Mouse (Mus musculus) embryo, embryonic 11 days (tissue): ENCODE results near the gene Nav2.

ENCODE experiments used
- DNase-seq: peaks from one replicate; pipeline ENCODE4 v3.0.0-alpha.2; 2015

The Nav2 gene

GRCm38 (mm10) chr7:49540181-49540580 lies 631.7 kb downstream of the Nav2 start:
- DNase-seq: no peak

GRCm38 (mm10) chr7:49542135-49542534 lies 633.6 kb downstream of the Nav2 start:
- no peak for DNase-seq

- no peak for DNase-seq
Observed at GRCm38 (mm10) chr7:49544775-49545705, 636.5 kb downstream of the Nav2 start.

GRCm38 (mm10) chr7:49545706-49546097 lies 637.2 kb downstream of the Nav2 start:
- DNase-seq: no peak

GRCm38 (mm10) chr7:49548397-49548796 lies 639.9 kb downstream of the Nav2 start:
- no peak for DNase-seq

GRCm38 (mm10) chr7:49553236-49553981 lies 644.9 kb downstream of the Nav2 start:
- DNase-seq: peak; percentile 25

- DNase-seq: no peak
Observed at GRCm38 (mm10) chr7:49558240-49558640, 649.7 kb downstream of the Nav2 start.

GRCm38 (mm10) chr7:49558895-49559294 lies 650.4 kb downstream of the Nav2 start:
- DNase-seq: no peak

GRCm38 (mm10) chr7:49560012-49560411 lies 651.5 kb downstream of the Nav2 start:
- DNase-seq: no peak

- DNase-seq: no peak
Observed at GRCm38 (mm10) chr7:49562404-49562803, 653.9 kb downstream of the Nav2 start.

- no peak for DNase-seq
Observed at GRCm38 (mm10) chr7:49562851-49563250, 654.3 kb downstream of the Nav2 start.

GRCm38 (mm10) chr7:49565084-49565483 lies 656.6 kb downstream of the Nav2 start:
- DNase-seq: no peak

GRCm38 (mm10) chr7:49565798-49566197 lies 657.3 kb downstream of the Nav2 start:
- DNase-seq: no peak

GRCm38 (mm10) chr7:49567346-49568034 lies 659.0 kb downstream of the Nav2 start:
- DNase-seq: peak; percentile 30

GRCm38 (mm10) chr7:49569646-49570045 lies 661.1 kb downstream of the Nav2 start:
- DNase-seq: no peak

GRCm38 (mm10) chr7:49571606-49572005 lies 663.1 kb downstream of the Nav2 start:
- DNase-seq: no peak

GRCm38 (mm10) chr7:49575226-49575625 lies 666.7 kb downstream of the Nav2 start:
- no peak for DNase-seq

- no peak for DNase-seq
Observed at GRCm38 (mm10) chr7:49577096-49577495, 668.6 kb downstream of the Nav2 start.

- DNase-seq: no peak
Observed at GRCm38 (mm10) chr7:49581951-49582350, 673.4 kb downstream of the Nav2 start.

GRCm38 (mm10) chr7:49582551-49582950 lies 674.0 kb downstream of the Nav2 start:
- DNase-seq: no peak

GRCm38 (mm10) chr7:49583176-49583575 lies 674.7 kb downstream of the Nav2 start:
- no peak for DNase-seq

- DNase-seq: no peak
Observed at GRCm38 (mm10) chr7:49586530-49587120, 678.1 kb downstream of the Nav2 start.

GRCm38 (mm10) chr7:49589635-49590034 lies 681.1 kb downstream of the Nav2 start:
- DNase-seq: no peak
